Mouse (Mus musculus) E14TG2a.4 (cell line): ENCODE measurements around the gene Sgta.

ENCODE experiments used
- CTCF ChIP-seq: conservative IDR thresholded peaks from 2 replicates; pipeline ENCODE4 v1.5.1; 2014; ENCODE audit warnings: low read length
- NANOG ChIP-seq: IDR thresholded peaks from 2 replicates; pipeline ENCODE4 v1.6.1; 2014; ENCODE audit warnings: borderline replicate concordance, low read length, mixed read lengths
- POU5F1 ChIP-seq: IDR thresholded peaks from 2 replicates; pipeline ENCODE4 v1.6.1; 2014; ENCODE audit warnings: low read length, borderline replicate concordance

- TF ChIP-seq CTCF (no peak), NANOG (no peak), POU5F1 (no peak)
Observed at GRCm38 (mm10) chr10:81106113-81106721, 46.2 kb upstream of the Sgta start.
